Mouse (Mus musculus) layer of hippocampus, adult 11-12 months (tissue): ENCODE data around the gene Islr.
A peak's percentile ranks its signal among the peaks of the same experiment; 100 is the strongest.

Source experiments
- DNase-seq: peaks from one replicate; pipeline ENCODE4 v3.0.0; 2022; ENCODE audit warnings: low spot score

Gene Islr

GRCm38 (mm10) chr9:58196610-58197567 lies 7.2 kb downstream of the Islr start:
- DNase-seq, result no peak

DNA sequence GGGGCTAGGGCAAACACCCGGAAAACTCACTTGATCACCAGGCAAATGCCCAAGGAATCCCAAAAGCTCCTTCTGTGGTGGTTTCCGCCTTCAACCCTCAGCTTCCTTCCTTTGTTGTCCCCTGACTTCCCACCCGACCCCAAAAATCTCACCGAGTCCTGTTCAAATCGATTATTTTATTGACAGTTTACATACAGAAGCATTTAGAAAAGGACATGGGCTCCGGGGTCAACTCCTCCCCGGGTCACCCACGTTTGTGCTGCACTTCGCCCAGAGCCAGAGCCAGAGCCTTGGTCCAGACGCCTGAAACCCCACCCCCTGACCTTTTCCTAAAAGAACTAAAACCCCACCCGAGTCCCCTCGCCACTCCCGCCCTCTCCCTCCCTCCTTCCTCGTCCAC lies 8.0 kb downstream of the Islr start:
- no peak for DNase-seq

- no peak for DNase-seq
These were observed 8.4 kb downstream of the Islr start for GRCm38 (mm10) chr9:58195671-58196070.

- DNase-seq, result no peak
These were observed 9.9 kb downstream of the Islr start for GRCm38 (mm10) chr9:58194222-58194621.

- DNase-seq, result no peak
These were observed 19.6 kb downstream of the Islr start for GRCm38 (mm10) chr9:58184456-58184855.

DNA sequence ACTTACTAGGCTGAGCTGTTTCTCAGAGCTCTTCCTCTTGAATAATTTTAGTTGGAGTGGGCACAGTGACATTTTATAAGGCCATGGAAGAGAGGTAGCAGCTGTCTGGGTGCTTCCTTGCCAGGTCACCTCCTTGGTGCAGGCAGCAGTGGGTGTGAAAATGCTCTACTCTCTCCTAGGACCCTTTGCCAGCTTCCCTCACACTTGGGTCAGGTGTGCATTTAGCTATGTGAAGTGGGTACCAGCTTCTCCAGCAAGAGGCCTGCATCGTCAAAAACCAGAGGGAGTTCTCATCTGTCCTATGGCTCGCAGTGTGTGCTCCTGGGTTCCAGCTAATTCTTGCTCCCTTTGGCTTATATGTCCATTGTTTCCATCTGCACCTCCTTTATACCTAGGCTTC lies 24.7 kb downstream of the Islr start:
- no peak for DNase-seq

DNA sequence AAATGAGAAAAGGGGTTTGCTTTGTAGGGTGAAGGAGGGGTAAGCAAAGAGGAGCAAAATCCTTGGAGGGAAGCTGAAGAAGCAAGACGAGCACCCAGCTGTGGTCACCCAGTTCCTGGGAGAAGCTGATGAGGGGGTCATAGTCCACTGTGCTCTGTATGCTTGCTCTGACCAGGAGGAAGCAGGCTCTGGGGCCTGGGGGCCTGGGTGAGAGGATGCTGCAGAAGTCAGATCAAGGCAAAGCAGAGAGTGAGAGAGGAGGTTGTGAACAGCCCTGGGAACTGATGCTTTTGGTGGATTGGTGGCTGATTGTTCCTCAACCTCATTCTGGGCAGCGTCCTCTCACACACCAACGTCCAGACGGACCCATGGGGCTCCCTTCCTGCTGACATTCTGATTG lies 26.9 kb downstream of the Islr start:
- DNase-seq, result no peak

DNA sequence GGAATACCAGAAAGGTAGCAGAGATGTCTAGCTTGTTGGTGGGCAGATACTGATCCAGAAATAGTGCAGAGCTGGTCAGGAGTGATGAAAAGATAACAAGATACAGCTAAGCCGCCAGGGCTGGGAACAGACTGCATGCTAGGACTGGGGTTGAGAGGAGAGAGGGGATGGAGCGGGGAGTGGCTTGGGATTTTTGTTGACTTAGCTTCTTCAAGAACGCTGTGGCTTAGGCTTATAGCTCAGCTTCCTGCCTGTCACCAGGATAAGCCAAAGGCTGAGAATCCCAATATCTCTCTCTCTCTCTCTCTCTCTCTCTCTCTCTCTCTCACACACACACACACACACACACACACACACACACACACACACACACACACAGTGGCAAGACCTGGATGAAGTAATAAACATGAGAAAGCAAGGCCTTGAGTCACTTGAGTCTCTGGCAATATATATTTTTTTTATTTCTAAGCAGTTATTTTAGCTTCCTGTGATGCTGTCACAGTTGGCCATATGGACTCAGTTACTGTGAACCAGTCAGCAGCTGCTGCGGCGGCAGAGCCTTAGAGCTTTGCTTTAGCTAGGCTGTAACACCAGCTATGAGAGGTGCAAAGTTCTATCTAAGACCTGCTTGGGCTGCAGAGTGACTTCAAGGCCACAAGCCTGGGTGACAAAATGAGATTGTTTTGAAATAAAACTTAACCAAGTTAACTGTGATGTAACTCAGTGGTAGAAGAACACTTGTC lies 28.2 kb downstream of the Islr start:
- peak; percentile 56 for DNase-seq

GRCm38 (mm10) chr9:58174818-58175251 lies 29.3 kb downstream of the Islr start:
- peak; percentile 70 for DNase-seq

DNA sequence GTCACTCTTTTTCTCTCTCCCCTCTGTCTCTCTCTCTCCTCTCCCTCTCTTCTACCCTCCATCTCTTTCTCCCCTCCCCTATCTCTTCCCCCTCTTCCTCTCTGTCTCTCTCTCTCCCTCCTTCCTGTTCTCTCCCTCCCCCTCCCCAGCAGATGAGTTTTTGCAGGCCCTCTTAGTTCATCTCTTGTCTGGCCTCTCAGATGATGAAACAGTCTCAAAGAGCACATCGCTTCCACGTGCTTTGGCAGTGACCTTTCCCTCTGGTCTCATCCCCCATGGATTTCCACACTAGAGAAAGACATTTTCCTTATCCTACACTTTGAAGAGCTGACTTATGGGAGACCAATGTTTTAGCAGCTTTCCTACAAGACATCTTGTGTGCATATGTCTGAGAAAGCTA lies 31.2 kb downstream of the Islr start:
- DNase-seq, result no peak

- DNase-seq, result no peak
These were observed 34.7 kb downstream of the Islr start for GRCm38 (mm10) chr9:58169426-58169825.

GRCm38 (mm10) chr9:58168880-58169279 lies 35.2 kb downstream of the Islr start:
- no peak for DNase-seq

DNA sequence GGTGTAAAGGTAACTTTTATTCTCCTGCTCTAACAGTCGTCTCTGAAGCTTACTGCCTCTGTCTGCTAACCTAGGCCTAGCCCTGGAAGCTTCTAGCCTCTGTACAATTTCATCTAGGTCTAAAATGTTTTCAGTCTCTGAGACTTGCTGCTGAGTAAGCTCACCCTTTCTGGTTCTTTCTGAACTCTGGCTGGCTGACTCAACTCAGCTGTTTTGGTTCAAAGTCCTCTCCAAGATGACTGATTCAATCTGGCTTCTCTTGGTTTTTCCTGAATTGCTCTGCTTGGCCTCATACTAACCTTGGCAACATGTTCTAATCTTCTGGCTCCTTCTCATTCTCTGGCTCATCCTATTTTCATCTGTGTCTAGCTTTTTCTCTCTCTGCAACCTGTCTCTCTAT lies 38.3 kb downstream of the Islr start:
- DNase-seq, result no peak

DNA sequence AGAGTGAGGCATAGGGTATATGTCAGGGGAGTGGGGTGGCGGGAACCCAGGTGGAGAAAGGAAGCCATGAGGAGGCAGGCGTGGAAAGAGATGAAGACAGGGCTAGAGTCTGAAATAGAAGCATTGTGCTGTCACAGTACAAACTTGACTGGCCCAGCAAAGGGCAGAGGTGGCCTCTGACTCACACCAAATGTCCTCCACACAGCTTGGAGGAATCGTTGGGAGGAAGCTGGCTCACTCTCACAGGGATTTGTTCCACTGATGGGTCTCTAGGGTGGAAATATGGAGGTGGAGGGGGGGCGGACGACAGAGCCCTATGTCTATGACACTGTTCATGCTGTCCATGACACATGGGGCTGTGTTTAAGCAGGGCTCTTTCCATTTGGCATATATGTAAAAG lies 41.0 kb downstream of the Islr start:
- no peak for DNase-seq

- no peak for DNase-seq
These were observed 41.9 kb downstream of the Islr start for GRCm38 (mm10) chr9:58162173-58162572.

- DNase-seq, result no peak
These were observed 43.8 kb downstream of the Islr start for GRCm38 (mm10) chr9:58160315-58160714.

GRCm38 (mm10) chr9:58159855-58160254 lies 44.3 kb downstream of the Islr start:
- DNase-seq, result peak; percentile 45

- no peak for DNase-seq
These were observed 45.4 kb downstream of the Islr start for GRCm38 (mm10) chr9:58158541-58159311.

- no peak for DNase-seq
These were observed 46.3 kb downstream of the Islr start for GRCm38 (mm10) chr9:58157838-58158237.

DNA sequence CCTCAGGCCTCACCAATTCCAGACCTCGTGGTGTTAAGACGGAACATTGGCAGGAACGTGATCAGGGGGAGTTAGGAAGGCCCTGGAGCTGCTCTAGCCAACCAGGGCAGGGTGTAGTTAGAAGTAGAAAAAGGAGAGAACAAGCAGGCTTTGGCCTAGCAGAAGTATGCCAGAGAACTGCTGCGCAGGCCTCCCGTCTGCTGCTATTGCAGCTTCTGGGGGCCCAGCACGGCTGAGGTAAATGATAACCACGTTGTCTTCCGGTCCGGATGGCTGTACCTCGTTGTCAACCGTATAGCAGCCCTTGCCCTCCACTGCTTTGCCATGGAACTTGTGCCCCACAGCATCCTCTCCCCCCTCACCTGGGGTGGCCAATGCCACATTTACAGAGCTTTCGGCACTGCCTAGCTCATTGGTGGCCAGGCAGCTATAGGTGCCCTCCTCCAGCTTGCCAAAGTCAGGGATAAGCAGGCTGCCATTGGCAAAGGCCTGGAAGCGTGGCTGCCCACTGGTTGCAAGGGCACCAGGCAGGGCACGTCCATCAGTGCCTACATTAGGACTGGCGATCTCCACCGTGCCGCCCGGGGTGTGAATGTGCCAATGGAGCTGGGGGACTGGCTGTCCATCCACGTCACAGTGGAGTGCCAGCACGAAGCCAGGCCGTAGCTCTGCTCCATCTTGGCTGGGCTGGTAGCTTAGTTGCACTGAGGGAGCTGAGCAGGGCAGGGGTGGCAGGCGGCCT lies 47.1 kb downstream of the Islr start:
- no peak for DNase-seq

- DNase-seq, result no peak
These were observed 48.7 kb downstream of the Islr start for GRCm38 (mm10) chr9:58155366-58155765.

GRCm38 (mm10) chr9:58153095-58153494 lies 51.0 kb downstream of the Islr start:
- no peak for DNase-seq
